Mouse (Mus musculus) frontal cortex, adult 2 months (tissue): Measurements from ENCODE around the gene Met. TPM values are rescaled to one million over a fixed set of nuclear protein-coding genes. Genes with fewer than 3 reads are reported as not detected.
A peak's percentile ranks its signal among the peaks of the same experiment; 100 is the strongest.

Experiments used
- DNase-seq, 2 experiments: peaks; one replicate each; pipeline ENCODE4 v3.0.0; 2022; ENCODE audit warnings: low spot score in 1 of 2; ENCODE audit errors: extremely low spot score in 1 of 2
- polyA plus RNA-seq: library from polyadenylated mRNA; depleted of rRNA; stranded (reverse); fragments of >200 nt; gene quantifications from 2 replicates; pipeline ENCODE4 v1.2.3, GENCODE M21; 2012

The Met gene
- polyA plus RNA-seq, 1 experiment: 3.5 TPM

DNA sequence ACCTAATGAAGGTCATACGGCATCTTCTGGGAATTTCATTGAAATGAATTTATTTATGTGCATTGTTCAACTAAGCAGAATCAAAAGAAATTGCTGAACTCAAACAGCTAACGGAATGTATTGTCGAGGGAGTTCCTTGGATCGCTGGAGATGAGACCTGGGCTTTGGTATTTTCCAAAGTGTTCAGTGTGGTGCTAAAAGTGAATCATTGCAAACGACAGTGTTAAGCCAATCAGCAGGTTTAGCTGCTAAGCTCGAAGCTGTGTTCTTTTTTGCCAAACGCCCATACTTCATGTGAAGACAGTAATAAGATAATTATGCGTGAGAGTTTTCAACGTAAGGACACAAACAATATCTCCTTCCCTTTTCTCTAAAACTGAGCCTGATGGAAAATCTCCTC, 82.7 kb downstream of the Met start:
- no peak for DNase-seq

DNA sequence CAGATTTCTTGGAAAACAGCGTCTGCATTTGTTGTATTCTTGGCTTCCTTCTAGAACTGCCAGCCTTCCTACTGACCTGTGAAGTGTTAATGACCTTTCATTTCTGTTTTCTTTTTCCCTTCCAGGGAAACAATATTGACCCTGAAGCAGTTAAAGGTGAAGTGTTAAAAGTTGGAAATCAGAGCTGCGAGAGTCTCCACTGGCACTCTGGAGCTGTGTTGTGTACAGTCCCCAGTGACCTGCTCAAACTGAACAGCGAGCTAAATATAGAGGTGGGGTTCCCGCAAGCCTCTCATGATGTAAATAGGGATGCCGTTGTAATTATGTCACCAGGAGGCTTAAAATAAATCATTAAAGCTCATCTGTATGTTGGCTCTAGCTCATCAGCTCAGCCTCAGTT, 83.2 kb downstream of the Met start:
- DNase-seq: no peak

DNA sequence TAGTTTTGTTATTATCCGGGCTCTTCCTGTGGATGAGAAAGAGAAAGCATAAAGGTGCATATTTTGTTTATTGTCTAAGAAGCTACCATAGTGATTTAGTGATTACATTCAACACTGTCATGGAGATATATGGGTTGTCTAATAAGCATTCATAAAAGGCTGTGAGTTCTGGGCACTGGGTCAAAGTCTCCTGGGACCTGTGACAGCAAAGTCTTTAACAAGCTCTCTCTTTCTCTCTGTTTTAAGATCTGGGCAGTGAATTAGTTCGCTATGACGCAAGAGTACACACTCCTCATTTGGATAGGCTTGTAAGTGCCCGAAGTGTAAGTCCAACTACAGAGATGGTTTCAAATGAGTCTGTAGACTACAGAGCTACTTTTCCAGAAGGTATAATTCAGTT, 85.2 kb downstream of the Met start:
- no peak for DNase-seq

DNA sequence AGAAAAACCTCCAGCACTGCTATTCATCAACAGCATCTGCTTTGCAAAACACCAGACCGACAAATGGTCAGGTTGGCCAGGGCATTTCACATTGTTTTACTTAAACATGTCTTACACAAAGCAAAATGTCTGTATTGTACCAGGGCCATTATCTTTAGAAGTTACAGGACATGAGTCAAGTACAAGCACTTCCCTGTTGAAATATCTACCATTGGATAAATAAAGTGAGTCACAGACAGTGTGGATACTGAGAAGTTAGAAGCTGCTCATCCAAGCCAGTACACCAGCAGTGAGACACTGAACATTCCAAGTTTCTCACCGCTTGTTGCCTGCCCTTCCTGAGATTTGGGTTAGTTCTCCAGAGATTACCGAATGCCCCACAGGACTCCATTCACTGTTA, 86.0 kb downstream of the Met start:
- no peak for DNase-seq

DNA sequence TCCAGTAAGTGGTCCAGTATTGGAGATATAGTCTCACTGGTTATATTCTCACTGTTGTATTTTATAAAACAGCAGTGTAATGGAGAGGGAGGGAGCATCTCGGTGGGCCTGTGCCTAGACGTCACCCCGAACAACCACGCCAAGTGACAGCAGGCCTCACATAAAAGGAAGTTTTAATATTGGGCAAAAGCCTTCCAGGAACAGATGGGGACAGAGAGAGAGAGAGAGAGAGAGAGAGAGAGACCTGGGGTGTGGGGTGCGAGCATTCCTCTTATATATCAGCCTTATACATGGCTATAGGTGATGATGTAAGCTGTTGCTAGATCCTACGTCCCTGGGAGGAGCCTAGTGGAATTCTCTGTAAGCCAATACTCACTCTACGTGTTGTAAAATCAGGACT, 90.7 kb downstream of the Met start:
- no peak for DNase-seq

DNA sequence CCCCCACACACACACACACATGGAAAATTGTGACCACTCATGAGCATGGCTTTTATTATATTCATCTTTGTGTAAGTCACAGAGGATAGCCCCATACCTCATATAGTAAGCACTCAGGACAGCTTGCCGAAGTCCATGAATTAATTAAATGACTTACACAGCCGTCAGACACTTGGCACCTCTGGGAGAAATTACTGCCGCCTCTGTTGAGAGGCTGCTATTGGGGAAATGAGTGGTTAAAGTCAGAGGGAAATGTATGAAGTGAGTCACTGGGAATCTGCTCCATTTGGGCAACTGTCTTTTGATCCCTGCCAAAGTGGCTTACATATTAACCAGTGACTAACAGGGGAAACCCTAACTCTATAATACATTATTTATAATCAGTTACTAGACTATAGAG, 91.2 kb downstream of the Met start:
- no peak for DNase-seq

DNA sequence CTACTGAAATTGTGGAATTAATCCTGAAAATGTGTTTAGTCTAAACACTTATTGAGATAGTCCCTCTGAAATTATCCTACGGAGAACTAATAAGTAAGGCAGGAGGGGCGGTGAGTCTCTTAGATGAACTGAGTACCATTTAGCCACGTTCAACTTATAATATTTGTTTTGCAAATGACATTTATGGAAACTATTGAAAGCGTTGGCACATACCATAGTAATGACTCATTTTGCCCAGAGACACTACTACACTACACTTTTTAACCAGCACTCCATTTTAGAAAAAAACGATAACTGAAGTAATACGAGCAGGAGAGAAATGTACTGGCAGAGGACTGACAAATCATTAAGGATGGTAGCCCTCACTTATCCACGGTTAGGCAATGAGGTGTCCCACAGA, 92.1 kb downstream of the Met start:
- DNase-seq: no peak

DNA sequence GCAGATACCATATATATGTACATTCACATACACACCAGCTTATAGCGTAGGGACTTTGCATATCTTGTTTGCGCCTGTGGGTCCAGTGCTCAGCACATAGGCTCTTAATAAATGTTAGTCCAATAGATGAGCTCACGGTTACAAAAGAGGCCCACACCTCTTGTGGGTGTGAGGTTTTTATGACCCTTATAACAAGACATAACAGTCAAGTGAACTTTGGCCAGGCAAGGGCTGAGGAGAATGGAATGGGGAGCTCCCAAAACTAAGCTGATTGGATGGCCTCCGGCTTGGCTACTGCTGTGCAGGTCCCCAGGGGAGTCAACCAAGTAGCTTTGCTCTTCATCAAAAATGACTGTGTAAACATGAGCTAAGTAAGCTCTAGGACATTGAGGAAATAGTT, 96.1 kb downstream of the Met start:
- no peak for DNase-seq

DNA sequence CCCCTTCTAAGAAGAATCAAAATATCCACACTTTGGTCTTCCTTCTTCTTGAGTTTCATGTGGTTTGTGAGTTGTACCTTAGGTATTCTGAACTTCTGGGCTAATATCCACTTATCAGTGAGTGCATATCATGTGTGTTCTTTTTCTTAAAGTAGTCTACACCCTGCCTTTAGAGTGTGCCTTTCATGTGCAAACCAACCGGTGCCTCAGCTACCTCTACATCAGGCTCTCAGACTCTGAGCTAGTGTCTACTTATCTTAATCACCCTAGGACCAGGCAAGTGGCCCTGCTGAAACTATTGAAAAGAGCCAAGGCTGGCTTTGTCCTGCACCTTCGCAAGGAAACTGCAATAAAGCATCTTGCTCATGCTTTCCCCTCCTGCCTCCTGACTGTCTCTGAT, 97.7 kb downstream of the Met start:
- DNase-seq: no peak

DNA sequence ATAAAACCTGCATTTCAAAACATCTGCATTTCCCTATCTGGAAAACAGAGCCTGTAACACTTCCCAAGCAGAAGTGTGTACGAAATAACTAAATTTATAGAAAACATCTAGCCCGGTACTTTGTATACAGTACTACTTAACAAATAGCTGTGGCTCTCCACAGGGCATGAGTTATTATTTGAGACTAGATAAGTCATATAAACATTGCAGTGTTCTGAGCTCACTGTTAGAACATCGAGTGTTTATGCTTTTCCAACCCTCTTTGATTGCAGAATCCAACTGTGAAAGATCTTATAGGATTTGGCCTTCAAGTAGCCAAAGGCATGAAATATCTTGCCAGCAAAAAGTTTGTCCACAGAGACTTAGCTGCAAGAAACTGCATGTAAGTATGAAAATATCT, 98.3 kb downstream of the Met start:
- no peak for DNase-seq

DNA sequence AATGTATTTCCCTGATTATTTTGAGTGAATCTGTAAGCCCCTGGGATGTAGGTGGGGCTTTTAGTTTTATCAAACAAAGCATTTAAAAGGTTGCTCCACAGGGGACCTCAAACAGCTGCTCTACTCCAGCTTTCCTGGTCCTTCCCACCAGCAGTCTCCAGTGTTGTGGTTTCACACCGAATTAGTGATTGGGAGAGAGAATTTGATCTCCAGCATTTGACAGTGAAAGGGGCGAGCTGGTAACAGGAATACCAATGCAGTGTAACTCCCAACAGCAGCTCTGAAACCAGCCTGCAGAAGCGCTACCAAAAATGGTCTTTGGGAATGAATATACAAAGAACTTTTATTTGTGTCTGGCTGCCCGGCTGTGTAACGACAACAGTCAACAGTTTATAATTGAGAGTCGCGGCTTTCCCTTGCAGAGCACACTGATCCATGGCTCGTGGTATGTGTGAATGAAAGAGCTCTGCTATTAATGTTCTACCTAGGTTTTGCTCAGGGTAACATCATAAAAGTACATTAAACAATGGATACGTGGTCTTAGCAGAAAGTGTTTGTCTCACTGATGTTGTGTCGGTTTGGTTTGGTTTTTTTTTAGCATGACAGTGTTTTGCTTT, 99.0 kb downstream of the Met start:
- DNase-seq: no peak

DNA sequence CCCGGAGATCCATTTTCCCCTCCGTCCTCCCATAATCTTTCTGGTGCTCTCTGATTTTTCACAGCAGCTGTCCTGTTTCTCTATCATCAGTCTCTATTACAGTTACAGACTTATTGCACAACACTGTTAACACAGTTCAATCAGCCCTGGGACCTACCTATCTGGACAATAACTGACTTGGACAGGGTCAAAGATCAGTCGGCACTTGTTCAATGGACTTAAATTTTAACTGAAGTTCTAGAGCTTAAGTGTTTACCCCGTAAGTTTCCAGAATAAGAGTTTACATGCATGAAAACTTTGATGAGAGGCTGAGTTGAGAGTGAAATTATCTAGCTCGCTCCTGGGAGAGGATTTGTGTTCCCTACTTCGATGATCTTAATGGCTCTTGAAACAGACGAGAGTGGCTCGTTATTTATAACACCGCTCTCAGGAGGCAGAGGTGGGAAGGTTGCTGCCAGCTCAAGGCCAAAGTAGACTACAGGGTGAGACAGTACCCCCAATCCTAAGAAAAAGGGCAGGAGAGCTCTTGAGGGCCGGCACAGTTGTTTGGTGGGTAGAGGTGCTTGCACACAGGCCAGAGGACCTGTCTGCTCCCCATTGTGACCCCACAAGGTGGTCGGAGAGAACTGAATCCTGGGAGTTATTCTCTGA, 105.2 kb downstream of the Met start:
- no peak for DNase-seq

DNA sequence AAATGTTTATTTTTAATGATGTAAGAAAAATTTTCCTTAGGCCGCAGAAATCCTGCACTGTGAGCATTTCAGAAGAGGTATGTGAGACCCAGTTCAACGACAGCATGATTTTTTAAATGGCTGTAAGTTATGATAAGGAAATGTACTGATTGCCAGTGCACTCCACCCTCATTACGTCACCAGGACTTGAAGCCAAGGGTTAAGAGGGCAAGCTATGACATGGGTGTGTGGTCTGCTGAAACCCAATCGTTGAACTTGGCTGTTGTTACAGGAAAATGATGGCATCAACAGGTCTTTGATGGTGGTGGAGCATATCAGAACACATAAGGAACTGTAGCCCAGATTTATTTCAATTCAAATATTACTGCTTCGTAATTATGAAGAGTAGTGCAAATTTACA, 109.6 kb downstream of the Met start:
- no peak for DNase-seq

DNA sequence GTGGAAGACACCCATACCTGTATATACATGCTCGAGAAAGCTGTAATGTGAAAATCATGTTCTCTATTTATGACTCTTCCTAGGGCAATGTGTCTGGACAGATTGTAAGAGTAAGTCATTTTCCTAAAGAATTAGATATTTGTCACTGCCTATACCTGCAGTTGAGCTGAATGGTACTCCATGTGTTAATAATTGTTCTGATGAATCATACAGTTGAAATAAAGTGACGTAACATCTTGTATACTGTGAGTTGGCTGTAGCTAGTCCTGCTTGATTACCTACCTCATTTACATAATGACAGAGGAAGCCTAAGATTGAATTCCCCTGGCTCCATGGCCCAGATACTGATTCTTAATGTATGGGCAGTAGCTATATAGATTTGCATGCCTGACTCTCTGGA, 110.1 kb downstream of the Met start:
- no peak for DNase-seq

DNA sequence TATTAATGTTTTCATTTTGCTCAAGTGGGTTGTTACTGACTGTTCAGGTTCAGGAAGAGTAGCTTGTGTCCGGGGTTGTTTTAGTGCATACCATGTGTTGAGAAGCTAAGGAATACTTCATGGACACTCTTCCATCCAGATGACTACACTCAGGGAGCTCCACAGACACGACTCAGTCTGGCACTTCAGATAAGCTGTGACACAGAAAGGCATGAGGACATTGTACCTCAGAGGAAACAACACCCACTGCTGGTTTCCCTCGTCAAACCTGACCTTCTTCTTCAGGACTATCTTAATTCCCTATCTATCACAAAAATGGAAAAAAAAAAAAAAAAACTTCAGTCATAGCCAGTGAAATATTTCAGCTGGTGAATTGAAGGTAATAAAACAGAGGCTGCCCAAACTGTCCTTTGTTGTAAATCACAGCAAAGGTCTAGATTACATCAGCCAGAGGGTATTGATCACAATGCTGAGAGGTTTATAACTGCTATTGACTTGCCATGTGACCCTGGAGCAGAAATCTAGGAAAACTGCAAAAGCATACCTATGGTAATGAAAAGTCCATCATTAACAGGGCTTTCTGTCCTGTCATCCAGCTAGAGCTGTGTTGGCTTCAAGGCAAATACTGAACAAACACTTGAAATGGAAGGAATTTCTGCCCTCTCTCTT, 114.6 kb downstream of the Met start:
- no peak for DNase-seq

DNA sequence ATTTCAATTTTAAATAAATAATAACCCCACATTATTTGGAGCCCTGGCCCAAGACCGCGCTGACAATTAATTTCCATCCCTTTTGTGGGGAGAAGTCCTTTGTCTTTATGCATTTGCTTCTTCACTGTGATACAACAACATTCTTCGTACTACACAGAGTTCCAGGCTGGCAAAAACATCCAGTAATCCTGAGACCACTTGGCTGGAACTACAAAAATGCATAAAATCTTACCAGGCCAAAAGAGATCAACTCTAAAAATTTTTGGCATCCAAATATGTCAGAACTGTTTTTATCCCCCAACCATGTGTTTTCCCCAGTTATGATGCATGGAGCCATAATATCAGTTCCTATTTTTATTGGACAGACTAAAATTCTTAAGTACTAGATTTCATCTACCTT, 116.7 kb downstream of the Met start:
- DNase-seq: no peak

DNA sequence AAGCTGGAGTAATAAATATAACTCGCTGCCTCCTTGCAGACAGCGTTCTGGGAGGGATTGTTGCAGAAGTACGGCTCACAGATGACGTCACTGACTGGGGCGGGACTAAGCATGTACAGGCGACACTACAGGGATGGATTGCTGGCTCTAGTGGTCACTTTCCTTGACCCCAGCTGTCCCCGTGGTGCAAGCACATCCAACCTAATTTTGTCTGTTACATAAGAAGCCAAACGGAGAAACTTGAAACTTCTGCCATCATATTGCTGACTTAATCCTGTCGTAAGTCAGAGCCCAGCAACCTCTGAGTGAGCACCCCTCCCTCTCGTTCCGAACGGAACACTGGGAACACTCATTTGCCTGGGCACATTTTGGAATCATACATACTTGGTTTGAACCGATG, 120.4 kb downstream of the Met start:
- peak in 1 of 2 experiments; percentile 62 for DNase-seq

DNA sequence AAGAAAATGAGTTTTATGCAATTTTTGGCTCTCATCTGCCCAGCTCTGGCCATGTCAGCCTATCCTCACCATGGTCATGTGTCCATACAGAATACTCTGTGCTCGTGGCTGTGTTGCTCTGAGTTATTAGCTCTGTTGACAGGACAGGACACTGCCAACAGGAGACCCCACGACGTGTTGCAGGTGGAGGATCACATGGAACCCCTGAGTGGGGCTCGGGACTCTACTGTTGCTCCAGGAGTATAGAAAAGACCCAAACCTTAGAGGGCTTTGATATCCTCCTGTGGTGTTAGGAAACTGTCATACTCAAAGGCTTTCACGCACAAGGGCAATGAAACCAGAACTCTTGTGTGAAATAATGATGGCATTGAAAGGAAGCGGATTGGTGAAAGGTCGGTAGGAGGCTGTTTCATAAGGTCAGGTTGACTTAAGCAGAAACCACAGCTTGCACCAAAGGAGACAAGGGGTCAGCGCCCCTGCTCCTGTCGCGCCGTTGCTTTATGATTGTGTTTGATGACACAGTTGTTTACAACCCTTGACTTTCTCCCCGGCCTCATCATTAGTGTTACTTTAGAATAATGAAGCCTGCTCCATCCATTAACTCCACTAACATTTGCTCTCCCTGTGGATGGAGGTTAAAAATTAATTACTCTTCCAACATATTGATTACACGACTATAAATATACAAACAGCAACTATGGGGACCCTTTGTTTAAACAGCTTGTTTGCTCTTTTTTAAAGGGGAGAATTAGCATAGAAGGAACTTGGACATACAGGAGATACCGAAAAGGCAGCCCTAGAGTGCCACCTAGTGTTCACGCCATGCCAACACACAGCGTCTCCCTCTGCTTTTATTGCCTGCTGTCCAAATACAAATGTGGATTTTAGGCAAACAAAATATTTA, 125.7 kb downstream of the Met start:
- peak; percentile 61 to 91 for DNase-seq

DNA sequence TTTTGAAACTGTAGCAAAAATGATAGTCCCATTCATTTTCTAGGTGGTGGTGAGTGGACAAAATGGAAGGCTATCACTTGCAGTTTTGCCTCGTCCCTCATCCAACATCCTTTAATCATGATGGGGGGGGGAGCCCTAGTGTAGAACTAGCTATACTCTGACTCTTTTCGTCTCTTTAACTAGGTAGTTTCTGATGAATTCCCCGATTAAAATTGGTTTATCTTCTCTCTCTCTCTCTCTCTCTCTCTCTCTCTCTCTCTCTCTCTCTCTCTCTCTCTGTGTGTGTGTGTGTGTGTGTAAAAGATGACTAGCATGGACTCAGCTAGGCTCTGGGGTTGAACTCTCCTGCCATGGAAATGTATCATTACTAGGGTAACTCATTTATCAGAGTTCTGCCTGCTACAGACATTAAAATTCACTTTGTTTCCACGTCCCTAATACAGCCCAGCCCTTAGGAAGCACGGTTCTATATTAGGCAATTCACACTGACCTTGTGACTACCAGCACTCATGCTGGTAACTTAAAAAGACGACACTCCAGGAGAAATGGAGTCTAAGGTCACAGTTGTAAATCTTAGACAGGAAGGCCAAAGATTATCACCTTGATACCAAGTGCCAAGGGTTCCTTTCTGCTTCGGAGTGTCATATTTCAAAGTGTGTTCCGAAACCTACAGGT, 126.5 kb downstream of the Met start:
- DNase-seq: no peak

DNA sequence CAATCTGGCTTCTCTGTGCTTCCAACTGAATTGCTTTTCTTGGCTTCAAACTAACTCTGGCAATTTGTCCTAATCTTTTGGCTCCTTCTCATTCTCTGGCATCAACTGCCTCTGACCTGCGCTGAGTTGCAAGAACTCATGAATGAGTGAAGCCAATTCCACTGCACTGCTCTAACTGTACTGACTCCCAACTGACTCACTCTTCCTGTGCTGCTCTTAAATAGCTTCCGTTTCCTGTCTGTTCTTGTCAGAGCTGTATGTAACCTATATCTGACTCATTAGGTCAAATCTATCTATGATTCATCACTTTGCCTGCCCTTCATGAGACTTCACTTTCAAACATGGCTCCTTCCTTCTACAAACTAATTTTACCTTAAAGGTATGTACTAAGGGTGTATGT, 130.4 kb downstream of the Met start:
- DNase-seq: no peak
